Mouse (Mus musculus) ES-E14 (cell line): Measurements from ENCODE around the gene Pitpnm2. TPM values are rescaled to one million over a fixed set of nuclear protein-coding genes. Genes with fewer than 3 reads are reported as not detected.

Experiments
- DNase-seq: peaks from one replicate; pipeline ENCODE4 v3.0.0-alpha.2; 2013; ENCODE audit warnings: low read depth, low spot score
- H3K27ac ChIP-seq: 2 replicates; pipeline ENCODE4 v1.5.1; 2012; ENCODE audit warnings: low read depth, mild to moderate bottlenecking, low read length, moderate library complexity, mixed read lengths; ENCODE audit not compliant: poor library complexity, insufficient read depth, severe bottlenecking
- H3K36me3 ChIP-seq: 2 replicates; pipeline ENCODE4 v1.6.1; 2012; ENCODE audit warnings: mild to moderate bottlenecking, low read length, moderate library complexity, mixed read lengths; ENCODE audit not compliant: control insufficient read depth, poor library complexity, insufficient read depth, severe bottlenecking
- H3K4me1 ChIP-seq, 2 experiments: fragments of 150-350 bp in 1 of 2; sonication (generic) in 1 of 2; 2 replicates each; pipeline ENCODE4 v1.6.1; 2012; ENCODE audit warnings: low read length in 2 of 2, mild to moderate bottlenecking in 1 of 2, mixed read lengths in 1 of 2; ENCODE audit not compliant: control insufficient read depth in 2 of 2, insufficient read depth in 2 of 2, poor library complexity in 1 of 2
- H3K4me3 ChIP-seq, 2 experiments: fragments of 150-350 bp in 1 of 2; sonication (generic) in 1 of 2; 2 replicates each; pipeline ENCODE4 v1.5.1; 2012; ENCODE audit warnings: low read length in 2 of 2, low read depth in 1 of 2, mild to moderate bottlenecking in 1 of 2, mixed read lengths in 1 of 2; ENCODE audit not compliant: insufficient read depth in 1 of 2, poor library complexity in 1 of 2, severe bottlenecking in 1 of 2
- H3K9ac ChIP-seq: 2 replicates; pipeline ENCODE4 v1.6.1; 2012; ENCODE audit warnings: low read depth, mild to moderate bottlenecking, low read length, mixed read lengths; ENCODE audit not compliant: poor library complexity, insufficient read depth, severe bottlenecking
- H3K9me3 ChIP-seq: fragments of 150-350 bp; sonication (generic); 2 replicates; pipeline ENCODE4 v1.6.1; 2012; ENCODE audit warnings: low read depth, mild to moderate bottlenecking, low read length; ENCODE audit not compliant: control insufficient read depth, insufficient read depth
- CHD2 ChIP-seq: IDR thresholded peaks from 2 replicates; pipeline ENCODE4 v1.6.1; 2014; ENCODE audit warnings: mild to moderate bottlenecking, low read depth, low read length, inconsistent platforms
- HCFC1 ChIP-seq: IDR thresholded peaks from 2 replicates; pipeline ENCODE4 v1.6.1; 2012; ENCODE audit warnings: low read length, inconsistent platforms, borderline replicate concordance; ENCODE audit not compliant: insufficient read depth
- MAFK ChIP-seq: IDR thresholded peaks from 2 replicates; pipeline ENCODE4 v1.6.1; 2014; ENCODE audit warnings: mild to moderate bottlenecking, low read depth, low read length, inconsistent platforms; ENCODE audit not compliant: insufficient read depth
- ZC3H11A ChIP-seq: IDR thresholded peaks from 2 replicates; pipeline ENCODE4 v1.6.1; 2012; ENCODE audit warnings: low read depth, mild to moderate bottlenecking, inconsistent platforms, low read length, borderline replicate concordance
- ZNF384 ChIP-seq: IDR thresholded peaks from 2 replicates; pipeline ENCODE4 v1.6.1; 2012; ENCODE audit warnings: low read depth, low read length, inconsistent platforms
- in situ Hi-C, 2 experiments: fragments of 600-800 bp; cut with MboI; formaldehyde crosslinking; loops; one replicate each; pipeline ENCODE4 v1.15.1; 2025; ENCODE audit warnings: low sequenced_read_pairs in 2 of 2, inconsistent platforms in 1 of 2; ENCODE audit not compliant: unreplicated experiment in 2 of 2
- total RNA-seq: library from RNA; depleted of rRNA; stranded (reverse); fragments of 300-350 nt; gene quantifications from 2 replicates; pipeline ENCODE4 v1.2.3, GENCODE M21; 2012

The Pitpnm2 gene
- total RNA-seq, 1 experiment = 6.6 TPM

DNA sequence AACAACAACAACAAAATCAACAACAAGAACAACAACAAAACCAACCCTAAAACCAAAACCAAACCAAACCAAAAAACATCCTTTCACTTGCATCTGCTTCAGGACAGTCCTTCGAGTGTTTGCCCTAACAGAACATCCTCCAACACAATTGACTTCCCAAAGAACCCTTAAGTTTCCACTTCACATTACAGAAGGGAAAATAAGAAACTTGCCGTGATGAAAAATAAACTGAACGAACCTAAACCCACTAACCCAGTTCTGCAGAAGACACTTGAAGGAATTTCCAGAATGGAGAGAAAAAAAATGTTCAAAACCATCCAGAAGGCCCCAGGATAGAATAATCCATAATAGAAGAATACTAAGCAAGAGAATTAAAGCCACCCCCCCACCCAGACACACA, 146.5 kb downstream of the Pitpnm2 start:
- no peak for DNase-seq
- TF ChIP-seq ZNF384 (no peak), MAFK (no peak), CHD2 (no peak), HCFC1 (no peak), ZC3H11A (no peak)
- Histone ChIP-seq H3K4me1 (no peaks in the 10 kb centered on the region), H3K9me3 (no peaks in the 10 kb centered on the region), H3K4me3 (no peak overlapping the region), H3K9ac (no peak overlapping the region), H3K36me3 (no peaks in the 10 kb centered on the region), H3K27ac (no peak overlapping the region)
- in situ Hi-C loops = no loop called here

- in situ Hi-C loops = no loop called here
- Histone ChIP-seq H3K4me3 (no peak overlapping the region), H3K4me1 (no peaks in the 10 kb centered on the region), H3K36me3 (no peaks in the 10 kb centered on the region), H3K27ac (no peak overlapping the region), H3K9me3 (no peaks in the 10 kb centered on the region), H3K9ac (no peak overlapping the region)
- TF ChIP-seq CHD2 (no peak), ZC3H11A (no peak), ZNF384 (no peak), HCFC1 (no peak), MAFK (no peak)
- no peak for DNase-seq
Measured at GRCm38 (mm10) chr5:124102326-124102725, 147.2 kb downstream of the Pitpnm2 start.

DNA sequence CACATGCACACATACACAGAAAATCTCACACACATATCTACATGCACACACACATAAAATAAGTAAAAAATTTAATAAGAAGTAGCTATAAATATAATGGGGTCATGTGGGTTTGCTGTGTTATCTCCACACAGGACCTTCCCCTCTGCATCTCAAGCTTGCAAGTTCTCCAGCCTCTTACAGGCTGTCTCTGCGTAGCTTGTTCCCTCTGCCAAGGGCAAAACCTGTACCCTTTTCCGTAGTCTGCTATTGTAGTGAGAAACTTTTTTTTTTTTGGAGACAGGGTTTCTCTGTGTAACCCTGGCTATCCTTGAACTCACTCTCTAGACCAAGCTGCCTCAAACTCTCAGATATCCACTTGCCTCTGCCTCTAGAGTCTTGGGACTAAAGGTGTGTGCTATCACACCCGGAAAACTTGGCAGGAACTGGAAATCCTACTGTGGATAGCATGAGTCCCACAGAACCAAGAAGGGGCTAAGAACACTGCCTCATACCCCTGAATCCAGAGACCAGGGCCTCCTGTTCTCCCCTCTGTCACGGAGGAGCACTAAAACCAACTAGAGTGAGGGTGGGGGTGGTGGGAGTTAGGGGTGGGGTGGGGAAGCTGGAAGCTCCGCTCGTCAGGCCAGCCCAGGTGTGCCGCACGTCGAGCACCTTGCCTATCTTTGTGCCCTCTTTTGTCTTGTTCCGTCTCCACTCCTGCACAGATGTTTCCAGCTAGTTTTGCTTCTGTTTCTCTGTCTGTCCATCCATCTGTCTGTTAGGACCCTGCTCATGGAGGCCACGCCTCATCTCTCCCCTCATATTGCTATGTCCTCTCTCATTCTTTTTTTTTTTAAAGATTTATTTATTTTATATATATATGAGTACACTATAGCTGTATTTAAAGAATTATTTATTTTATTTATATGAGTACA, 149.2 kb downstream of the Pitpnm2 start:
- no peaks in the 10 kb centered on the region; a peak in 1 of 4 replicates for H3K4me1 ChIP-seq
- no peak for TF ChIP-seq ZC3H11A
- no peak for TF ChIP-seq CHD2
- no peak for TF ChIP-seq ZNF384
- TF ChIP-seq HCFC1 = no peak
- TF ChIP-seq MAFK = no peak
- in situ Hi-C loops = no loop called here
- no peak overlapping the region for H3K27ac ChIP-seq
- no peaks in the 10 kb centered on the region for H3K36me3 ChIP-seq
- H3K4me3 ChIP-seq = no peak overlapping the region
- no peak overlapping the region for H3K9ac ChIP-seq
- no peaks in the 10 kb centered on the region for H3K9me3 ChIP-seq
- no peak for DNase-seq

DNA sequence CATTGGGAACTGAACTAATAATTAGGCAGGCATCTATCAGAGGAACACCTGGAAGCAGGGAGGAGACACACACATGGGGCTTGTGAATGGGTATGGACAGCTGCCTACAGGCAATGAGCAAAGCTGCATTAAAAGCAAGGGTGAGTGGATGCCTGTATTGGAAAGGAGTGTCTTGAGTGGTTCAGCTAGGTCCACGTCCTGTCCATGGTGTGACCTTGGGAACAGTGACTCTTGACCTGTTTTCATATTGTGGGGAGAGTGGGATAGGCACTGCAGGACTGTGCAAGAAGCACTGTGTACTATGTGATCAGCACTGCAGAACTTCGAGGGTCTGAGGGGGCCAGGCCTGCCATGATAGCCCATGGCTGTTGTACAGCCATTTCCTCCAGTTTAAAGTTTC, 150.6 kb downstream of the Pitpnm2 start:
- Histone ChIP-seq H3K4me3 (no peak overlapping the region), H3K27ac (no peak overlapping the region), H3K9ac (no peak overlapping the region), H3K9me3 (no peaks in the 10 kb centered on the region), H3K4me1 (peaks cover 0 to 3% of the 10 kb centered on the region in 2 experiments; a peak in 1 of 4 replicates), H3K36me3 (no peaks in the 10 kb centered on the region)
- no peak for DNase-seq
- no peak for TF ChIP-seq MAFK
- no peak for TF ChIP-seq ZC3H11A
- TF ChIP-seq ZNF384 = no peak
- no peak for TF ChIP-seq CHD2
- TF ChIP-seq HCFC1 = no peak
- in situ Hi-C loops = no loop called here
